Mouse (Mus musculus): Measurements from ENCODE around the gene Fbxo36. TPM values are rescaled to one million over a fixed set of nuclear protein-coding genes. Genes with fewer than 3 reads are reported as not detected.
A peak's percentile ranks its signal among the peaks of the same experiment; 100 is the strongest.

Fbxo36 gene
- polyA plus RNA-seq, 1 experiment from 2014 or later: 10.2 TPM

GRCm38 (mm10) chr1:84838621-84839151, 955 bp upstream of the Fbxo36 start:
- WGBS: 1% methylated on average over 44 of the region's 44 CpGs

GRCm38 (mm10) chr1:84840018-84840664, 500 bp downstream of the Fbxo36 start, which contains the start of gene Trip12:
Trip12 (minus strand) TSS chr1:84840516.
- peak within 1 kb of the TSS; percentile 78 for H3K4me2 ChIP-seq
- H3K9me3 ChIP-seq (ENCODE audit: control insufficient read depth, low read length): no peaks in the 10 kb centered on the region
- no peaks in the 10 kb centered on the region for H3K36me3 ChIP-seq (ENCODE audit: control insufficient read depth, insufficient read depth, low read length)
- no peaks in the 10 kb centered on the region for H3K4me1 ChIP-seq (replicated peaks; ENCODE audit: control insufficient read depth, insufficient read depth, low read length)
- WGBS: under 1% methylated on average over 38 of the region's 39 CpGs
- peak within 1 kb of the TSS; percentile 98 for H3K4me3 ChIP-seq (ENCODE audit: low read depth, low read length)
- peak within 1 kb of the TSS; percentile 98 for H3K27ac ChIP-seq (ENCODE audit: low read depth, low read length)
- ATAC-seq (replicated peaks; ENCODE audit: low FRiP score) (peak; percentile 44), DNase-seq (ENCODE audit: low spot score) (no peak)
- no peaks in the 10 kb centered on the region for H3K27me3 ChIP-seq (replicated peaks; ENCODE audit: control insufficient read depth, insufficient read depth, low read length)
- peak within 1 kb of the TSS; percentile 99 for H3K9ac ChIP-seq (ENCODE audit: low read depth, low read length)

More at GRCm38 (mm10) chr1:84838621-84839151, 955 bp upstream of the Fbxo36 start:
- Histone ChIP-seq H3K4me3 (ENCODE audit: low read depth, low read length) (peak overlapping the region; percentile 98), H3K9me3 (ENCODE audit: control insufficient read depth, low read length) (no peaks in the 10 kb centered on the region), H3K4me1 (replicated peaks; ENCODE audit: control insufficient read depth, insufficient read depth, low read length) (no peaks in the 10 kb centered on the region), H3K9ac (ENCODE audit: low read depth, low read length) (peak overlapping the region; percentile 99), H3K27me3 (replicated peaks; ENCODE audit: control insufficient read depth, insufficient read depth, low read length) (no peaks in the 10 kb centered on the region), H3K4me2 (peak overlapping the region; percentile 78), H3K36me3 (ENCODE audit: control insufficient read depth, insufficient read depth, low read length) (no peaks in the 10 kb centered on the region), H3K27ac (ENCODE audit: low read depth, low read length) (peak overlapping the region; percentile 98)
- ATAC-seq (replicated peaks; ENCODE audit: low FRiP score) (peak; percentile 52), DNase-seq (ENCODE audit: low spot score) (peak; percentile 71)

DNA sequence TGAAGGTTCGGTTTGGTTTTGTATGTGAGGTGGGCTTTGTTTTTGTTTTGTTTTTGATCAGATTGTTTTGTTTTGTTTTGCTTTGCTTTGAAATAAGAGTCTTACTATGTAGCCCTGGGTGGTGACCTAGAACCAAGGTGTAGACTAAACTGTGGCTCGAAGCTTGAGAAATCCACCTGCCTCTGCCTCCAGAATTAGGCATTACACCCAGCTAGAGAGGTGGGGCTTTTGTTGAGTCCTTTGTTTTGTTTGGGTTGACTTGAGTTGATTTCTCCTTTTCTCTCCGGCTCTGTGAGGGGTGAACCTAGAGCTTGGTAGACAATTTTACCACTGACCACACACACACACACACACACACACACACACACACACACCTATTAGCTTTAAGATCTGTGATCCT, 1.4 kb downstream of the Fbxo36 start:
- 62% methylated on average over 3 of the region's 3 CpGs for WGBS
- peak overlapping the region; percentile 78 for H3K4me2 ChIP-seq
- no peaks in the 10 kb centered on the region for H3K9me3 ChIP-seq (ENCODE audit: control insufficient read depth, low read length)
- no peak for ATAC-seq (replicated peaks; ENCODE audit: low FRiP score)
- H3K36me3 ChIP-seq (ENCODE audit: control insufficient read depth, insufficient read depth, low read length): no peaks in the 10 kb centered on the region
- H3K27ac ChIP-seq (ENCODE audit: low read depth, low read length): no peak overlapping the region
- H3K4me1 ChIP-seq (replicated peaks; ENCODE audit: control insufficient read depth, insufficient read depth, low read length): no peaks in the 10 kb centered on the region
- no peak overlapping the region for H3K9ac ChIP-seq (ENCODE audit: low read depth, low read length)
- DNase-seq (ENCODE audit: low spot score): no peak
- H3K27me3 ChIP-seq (replicated peaks; ENCODE audit: control insufficient read depth, insufficient read depth, low read length): no peaks in the 10 kb centered on the region
- H3K4me3 ChIP-seq (ENCODE audit: low read depth, low read length): peak overlapping the region; percentile 98; the same call in 1 of the 2 replicates

DNA sequence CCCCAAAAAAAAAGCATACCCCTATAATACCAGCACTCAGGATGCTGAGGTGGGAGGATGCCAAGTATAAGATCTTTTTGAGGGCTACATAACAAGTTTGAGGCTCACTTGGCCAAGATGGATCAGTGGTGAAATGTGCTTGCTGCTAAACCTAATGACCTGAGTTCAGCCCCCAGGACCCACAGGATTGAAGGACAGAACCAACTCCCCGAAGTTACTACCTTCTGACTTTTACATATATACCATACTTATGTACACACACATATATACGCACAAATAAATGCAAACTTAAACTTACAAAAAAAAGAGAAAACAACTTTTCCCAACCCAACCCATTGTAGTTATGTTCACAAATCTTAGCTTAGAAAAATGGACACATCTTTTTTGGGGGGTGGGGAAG, 3.7 kb downstream of the Fbxo36 start:
- Histone ChIP-seq H3K9me3 (ENCODE audit: control insufficient read depth, low read length) (no peaks in the 10 kb centered on the region), H3K27me3 (replicated peaks; ENCODE audit: control insufficient read depth, insufficient read depth, low read length) (no peaks in the 10 kb centered on the region), H3K9ac (ENCODE audit: low read depth, low read length) (no peak overlapping the region), H3K4me1 (replicated peaks; ENCODE audit: control insufficient read depth, insufficient read depth, low read length) (no peaks in the 10 kb centered on the region), H3K36me3 (ENCODE audit: control insufficient read depth, insufficient read depth, low read length) (no peaks in the 10 kb centered on the region), H3K27ac (ENCODE audit: low read depth, low read length) (no peak overlapping the region), H3K4me2 (no peak overlapping the region), H3K4me3 (ENCODE audit: low read depth, low read length) (no peak overlapping the region)
- 86% methylated on average over 2 of the region's 2 CpGs for WGBS
- DNase-seq (ENCODE audit: low spot score) (no peak), ATAC-seq (replicated peaks; ENCODE audit: low FRiP score) (no peak)

- H3K27ac ChIP-seq (ENCODE audit: low read depth, low read length): no peak overlapping the region
- H3K27me3 ChIP-seq (replicated peaks; ENCODE audit: control insufficient read depth, insufficient read depth, low read length): no peaks in the 10 kb centered on the region
- ATAC-seq (replicated peaks; ENCODE audit: low FRiP score) (no peak), DNase-seq (ENCODE audit: low spot score) (no peak)
- 90% methylated on average over 7 of the region's 7 CpGs for WGBS
- no peak overlapping the region for H3K4me3 ChIP-seq (ENCODE audit: low read depth, low read length)
- H3K36me3 ChIP-seq (ENCODE audit: control insufficient read depth, insufficient read depth, low read length): no peaks in the 10 kb centered on the region
- no peak overlapping the region for H3K4me2 ChIP-seq
- peaks cover 17% of the 10 kb centered on the region for H3K4me1 ChIP-seq (replicated peaks; ENCODE audit: control insufficient read depth, insufficient read depth, low read length)
- H3K9ac ChIP-seq (ENCODE audit: low read depth, low read length): no peak overlapping the region
- no peaks in the 10 kb centered on the region for H3K9me3 ChIP-seq (ENCODE audit: control insufficient read depth, low read length)
These were observed 8.1 kb downstream of the Fbxo36 start for GRCm38 (mm10) chr1:84847698-84848097.

DNA sequence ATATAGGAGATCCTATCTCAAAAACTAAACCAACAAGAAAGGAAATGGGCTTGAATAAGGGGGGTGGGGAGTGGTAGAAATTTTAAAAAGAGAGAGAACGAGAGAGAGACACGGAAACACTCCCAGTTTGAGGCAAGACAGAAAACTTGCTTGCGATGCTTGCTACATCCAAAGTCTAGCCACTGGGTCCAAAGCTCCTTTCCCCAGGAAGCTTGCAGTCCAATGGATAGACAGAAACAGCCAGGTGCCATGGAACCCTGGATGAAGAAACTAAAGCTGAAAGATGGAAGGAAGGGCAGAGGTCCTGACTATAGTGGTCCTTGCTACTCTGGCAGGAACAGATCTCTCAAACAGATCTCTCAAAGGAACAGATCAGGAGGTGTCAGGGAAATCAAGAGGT, 8.7 kb downstream of the Fbxo36 start:
- Histone ChIP-seq H3K4me1 (replicated peaks; ENCODE audit: control insufficient read depth, insufficient read depth, low read length) (peaks cover 18% of the 10 kb centered on the region), H3K9me3 (ENCODE audit: control insufficient read depth, low read length) (no peaks in the 10 kb centered on the region), H3K4me3 (ENCODE audit: low read depth, low read length) (no peak overlapping the region), H3K4me2 (no peak overlapping the region), H3K27me3 (replicated peaks; ENCODE audit: control insufficient read depth, insufficient read depth, low read length) (no peaks in the 10 kb centered on the region), H3K27ac (ENCODE audit: low read depth, low read length) (no peak overlapping the region), H3K36me3 (ENCODE audit: control insufficient read depth, insufficient read depth, low read length) (no peaks in the 10 kb centered on the region), H3K9ac (ENCODE audit: low read depth, low read length) (no peak overlapping the region)
- ATAC-seq (replicated peaks; ENCODE audit: low FRiP score): no peak
- WGBS: 90% methylated on average over 3 of the region's 3 CpGs
- DNase-seq (ENCODE audit: low spot score): no peak

- Histone ChIP-seq H3K4me3 (ENCODE audit: low read depth, low read length) (no peak overlapping the region), H3K27ac (ENCODE audit: low read depth, low read length) (no peak overlapping the region), H3K9ac (ENCODE audit: low read depth, low read length) (no peak overlapping the region), H3K9me3 (ENCODE audit: control insufficient read depth, low read length) (no peaks in the 10 kb centered on the region), H3K4me2 (no peak overlapping the region), H3K36me3 (ENCODE audit: control insufficient read depth, insufficient read depth, low read length) (no peaks in the 10 kb centered on the region), H3K4me1 (replicated peaks; ENCODE audit: control insufficient read depth, insufficient read depth, low read length) (peaks cover 18% of the 10 kb centered on the region), H3K27me3 (replicated peaks; ENCODE audit: control insufficient read depth, insufficient read depth, low read length) (no peaks in the 10 kb centered on the region)
- no peak for DNase-seq (ENCODE audit: low spot score)
- no peak for ATAC-seq (replicated peaks; ENCODE audit: low FRiP score)
- 90% methylated on average over 6 of the region's 6 CpGs for WGBS
These were observed 9.3 kb downstream of the Fbxo36 start for GRCm38 (mm10) chr1:84848801-84849455.

- WGBS: 84% methylated on average over 7 of the region's 7 CpGs
- H3K27me3 ChIP-seq (replicated peaks; ENCODE audit: control insufficient read depth, insufficient read depth, low read length): no peaks in the 10 kb centered on the region
- no peak overlapping the region for H3K4me2 ChIP-seq
- H3K36me3 ChIP-seq (ENCODE audit: control insufficient read depth, insufficient read depth, low read length): no peaks in the 10 kb centered on the region
- H3K9ac ChIP-seq (ENCODE audit: low read depth, low read length): no peak overlapping the region
- H3K27ac ChIP-seq (ENCODE audit: low read depth, low read length): no peak overlapping the region
- DNase-seq (ENCODE audit: low spot score) (no peak), ATAC-seq (replicated peaks; ENCODE audit: low FRiP score) (no peak)
- peaks cover 18% of the 10 kb centered on the region for H3K4me1 ChIP-seq (replicated peaks; ENCODE audit: control insufficient read depth, insufficient read depth, low read length)
- H3K9me3 ChIP-seq (ENCODE audit: control insufficient read depth, low read length): no peaks in the 10 kb centered on the region
- H3K4me3 ChIP-seq (ENCODE audit: low read depth, low read length): no peak overlapping the region
These were observed 10.2 kb downstream of the Fbxo36 start for GRCm38 (mm10) chr1:84849804-84850203.

Data from liver, embryonic 11.5 days (tissue).